Mouse (Mus musculus): ENCODE measurements around the gene AU021092. TPM values are rescaled to one million over a fixed set of nuclear protein-coding genes. Genes with fewer than 3 reads are reported as not detected.
"Not testable (repeated sequence)": the region's sequence is repeated elsewhere in the genome, so short reads cannot be mapped to it uniquely, and the experiment has no call there.

Gene AU021092
- polyA plus RNA-seq, 1 experiment from 2014 or later = 4.4 TPM

DNA sequence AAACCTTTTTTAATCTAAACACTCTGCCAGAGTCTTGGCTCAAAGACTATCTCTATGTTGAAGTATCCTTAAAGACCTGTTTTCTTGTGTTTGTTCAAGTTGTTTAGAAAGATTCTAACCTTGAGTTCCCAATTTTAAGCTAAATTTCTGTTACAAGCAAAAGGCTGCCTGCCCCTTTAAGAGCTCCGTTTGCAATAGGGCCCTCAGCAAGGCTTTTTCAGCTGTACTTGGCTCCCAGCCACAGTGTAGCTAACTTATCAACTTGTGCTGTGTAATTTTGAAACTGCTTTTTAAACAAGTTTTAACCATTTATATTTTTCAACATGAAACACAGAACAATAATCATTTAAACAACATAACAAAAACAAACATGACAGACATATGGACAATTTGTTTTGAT is 4.4 kb upstream of the AU021092 start:
- ATAC-seq (replicated peaks; ENCODE audit: low FRiP score); H3K27ac ChIP-seq (ENCODE audit: low read depth, low read length); H3K4me1 ChIP-seq (replicated peaks; ENCODE audit: control insufficient read depth, insufficient read depth, low read length); H3K4me2 ChIP-seq (ENCODE audit: low read depth, low read length, severe bottlenecking); H3K36me3 ChIP-seq (ENCODE audit: control insufficient read depth, insufficient read depth, low read length); DNase-seq (ENCODE audit: low spot score); H3K4me3 ChIP-seq (ENCODE audit: low read depth, low read length); H3K9me3 ChIP-seq (ENCODE audit: control insufficient read depth, low read length); H3K27me3 ChIP-seq (ENCODE audit: control insufficient read depth, insufficient read depth, low read length); H3K9ac ChIP-seq (ENCODE audit: low read length): not testable (repeated sequence)
- WGBS = 10% methylated on average over 1 of the region's 1 CpGs

DNA sequence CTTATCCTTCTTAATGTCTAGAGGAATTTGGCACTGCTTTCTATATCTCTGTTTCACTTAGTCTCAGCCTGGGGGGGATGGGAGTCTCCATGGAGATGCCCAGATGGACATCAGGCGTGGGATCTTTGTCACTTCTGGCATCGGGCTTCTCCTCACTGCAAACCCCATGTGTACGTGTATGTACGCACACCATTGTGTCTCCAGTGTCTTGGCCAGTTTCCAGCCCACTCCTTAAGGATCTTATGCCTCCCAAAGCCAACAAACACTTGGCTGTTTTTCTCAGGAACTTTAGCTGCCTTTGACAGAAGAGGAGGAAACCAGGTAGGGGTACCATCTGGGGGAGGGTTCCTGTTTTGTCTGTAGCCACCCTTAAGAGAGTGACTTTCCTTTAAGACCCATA is 696 bp downstream of the AU021092 start:
- no peak overlapping the region for H3K4me3 ChIP-seq (ENCODE audit: low read depth, low read length)
- WGBS = 82% methylated on average over 4 of the region's 4 CpGs

DNA sequence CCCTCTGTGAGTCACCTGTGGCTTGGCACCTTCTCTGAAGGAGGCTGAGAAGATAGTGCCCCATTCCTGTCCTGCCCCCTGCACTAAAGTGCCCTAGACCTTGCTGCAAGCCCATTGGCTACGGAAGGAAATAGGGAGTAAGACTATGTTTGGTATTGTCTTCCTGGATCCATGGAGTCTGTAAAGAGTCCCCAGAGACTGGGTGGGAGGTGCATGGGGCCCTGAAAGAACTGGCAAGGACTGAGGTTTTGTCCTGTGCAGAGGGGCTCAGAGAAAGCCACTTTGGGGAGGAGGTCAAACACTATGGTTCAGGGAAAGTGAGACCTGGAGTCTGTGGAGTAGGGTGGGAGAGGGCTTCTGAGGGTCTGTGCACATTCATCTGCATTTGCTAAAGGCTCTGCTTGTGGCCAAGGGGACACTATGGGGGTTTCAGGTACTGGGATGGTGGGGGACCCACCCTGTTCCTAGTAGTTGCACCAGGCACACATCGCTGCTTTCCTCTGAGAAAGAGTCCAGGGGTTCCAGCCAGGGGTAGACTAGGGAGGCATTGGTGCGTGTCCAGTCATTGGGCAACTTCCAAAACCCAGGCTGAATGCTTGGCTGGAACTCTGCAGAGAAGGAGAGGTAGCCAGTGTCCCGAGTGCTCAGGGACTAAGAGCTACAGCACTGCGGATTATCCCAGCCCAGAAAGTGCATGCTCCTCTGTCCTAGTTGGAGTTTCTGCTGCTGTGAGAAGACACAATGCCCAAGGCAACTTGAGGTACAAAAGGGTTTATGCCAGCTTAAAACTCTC is 4.6 kb downstream of the AU021092 start:
- no peaks in the 10 kb centered on the region for H3K4me1 ChIP-seq (replicated peaks; ENCODE audit: control insufficient read depth, insufficient read depth, low read length)
- H3K9me3 ChIP-seq (ENCODE audit: control insufficient read depth, low read length) = no peaks in the 10 kb centered on the region
- no peak overlapping the region for H3K9ac ChIP-seq (ENCODE audit: low read length)
- 56% methylated on average over 5 of the region's 5 CpGs for WGBS
- H3K27ac ChIP-seq (ENCODE audit: low read depth, low read length) = no peak overlapping the region
- H3K4me3 ChIP-seq (ENCODE audit: low read depth, low read length) = no peak overlapping the region
- no peak for ATAC-seq (replicated peaks; ENCODE audit: low FRiP score)
- no peaks in the 10 kb centered on the region for H3K27me3 ChIP-seq (ENCODE audit: control insufficient read depth, insufficient read depth, low read length)
- H3K4me2 ChIP-seq (ENCODE audit: low read depth, low read length, severe bottlenecking) = no peak overlapping the region
- no peak for DNase-seq (ENCODE audit: low spot score)
- H3K36me3 ChIP-seq (ENCODE audit: control insufficient read depth, insufficient read depth, low read length) = no peaks in the 10 kb centered on the region

More for the DNA sequence above, 696 bp downstream of the AU021092 start:
- no peaks in the 10 kb centered on the region for H3K4me1 ChIP-seq (replicated peaks; ENCODE audit: control insufficient read depth, insufficient read depth, low read length)
- H3K27me3 ChIP-seq (ENCODE audit: control insufficient read depth, insufficient read depth, low read length) = no peaks in the 10 kb centered on the region
- DNase-seq (ENCODE audit: low spot score) (no peak), ATAC-seq (replicated peaks; ENCODE audit: low FRiP score) (no peak)
- H3K36me3 ChIP-seq (ENCODE audit: control insufficient read depth, insufficient read depth, low read length) = no peaks in the 10 kb centered on the region
- H3K27ac ChIP-seq (ENCODE audit: low read depth, low read length) = no peak overlapping the region
- no peaks in the 10 kb centered on the region for H3K9me3 ChIP-seq (ENCODE audit: control insufficient read depth, low read length)
- H3K4me2 ChIP-seq (ENCODE audit: low read depth, low read length, severe bottlenecking) = no peak overlapping the region
- H3K9ac ChIP-seq (ENCODE audit: low read length) = no peak overlapping the region

DNA sequence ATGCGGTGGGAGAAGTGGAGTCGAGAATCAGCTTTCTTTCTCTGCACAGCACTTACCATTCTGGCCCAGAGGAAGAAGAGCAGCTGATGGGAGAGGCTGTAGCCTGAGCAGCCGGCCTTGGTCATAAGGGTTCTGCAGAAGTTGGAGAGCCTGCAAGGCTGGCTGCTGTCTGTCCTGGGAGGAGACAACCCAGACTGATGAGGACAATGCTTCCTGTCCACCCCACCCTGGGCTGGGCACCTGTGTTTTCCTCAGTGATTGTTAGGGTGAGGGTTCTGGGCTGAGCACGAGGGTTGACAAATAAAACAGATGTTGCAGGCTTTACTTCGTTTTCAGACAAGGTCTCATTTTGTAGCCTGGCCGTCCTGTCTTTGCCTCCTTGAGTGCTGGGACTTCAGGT is 5.4 kb downstream of the AU021092 start:
- Histone ChIP-seq H3K9ac (ENCODE audit: low read length) (no peak overlapping the region), H3K27me3 (ENCODE audit: control insufficient read depth, insufficient read depth, low read length) (no peaks in the 10 kb centered on the region), H3K4me2 (ENCODE audit: low read depth, low read length, severe bottlenecking) (no peak overlapping the region), H3K4me3 (ENCODE audit: low read depth, low read length) (no peak overlapping the region), H3K27ac (ENCODE audit: low read depth, low read length) (no peak overlapping the region), H3K4me1 (replicated peaks; ENCODE audit: control insufficient read depth, insufficient read depth, low read length) (no peaks in the 10 kb centered on the region), H3K9me3 (ENCODE audit: control insufficient read depth, low read length) (no peaks in the 10 kb centered on the region), H3K36me3 (ENCODE audit: control insufficient read depth, insufficient read depth, low read length) (no peaks in the 10 kb centered on the region)
- no peak for ATAC-seq (replicated peaks; ENCODE audit: low FRiP score)
- WGBS = 73% methylated on average over 6 of the region's 6 CpGs
- no peak for DNase-seq (ENCODE audit: low spot score)

DNA sequence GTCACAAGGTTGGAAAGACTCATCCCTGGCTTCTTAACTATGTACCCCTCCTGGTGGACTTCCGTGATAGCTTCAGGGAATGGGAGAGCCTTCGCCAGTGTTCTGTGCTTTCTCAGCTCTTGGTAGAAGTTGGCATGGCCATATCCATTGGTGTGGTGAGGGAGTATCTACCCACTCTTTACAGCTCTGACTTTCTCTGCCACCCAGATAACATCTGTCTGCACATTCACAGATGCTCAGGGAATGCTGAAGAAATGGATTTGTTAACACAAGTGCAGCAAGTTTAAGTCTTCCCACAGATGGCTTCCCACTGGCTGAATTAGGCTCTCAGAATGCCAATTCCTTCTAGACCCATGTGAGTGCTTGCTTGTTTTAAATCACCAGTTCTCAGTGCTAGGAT is 8.0 kb downstream of the AU021092 start:
- DNase-seq (ENCODE audit: low spot score) (no peak), ATAC-seq (replicated peaks; ENCODE audit: low FRiP score) (no peak)
- Histone ChIP-seq H3K36me3 (ENCODE audit: control insufficient read depth, insufficient read depth, low read length) (no peaks in the 10 kb centered on the region), H3K4me2 (ENCODE audit: low read depth, low read length, severe bottlenecking) (no peak overlapping the region), H3K27me3 (ENCODE audit: control insufficient read depth, insufficient read depth, low read length) (no peaks in the 10 kb centered on the region), H3K4me1 (replicated peaks; ENCODE audit: control insufficient read depth, insufficient read depth, low read length) (no peaks in the 10 kb centered on the region), H3K9ac (ENCODE audit: low read length) (no peak overlapping the region), H3K9me3 (ENCODE audit: control insufficient read depth, low read length) (no peaks in the 10 kb centered on the region), H3K27ac (ENCODE audit: low read depth, low read length) (no peak overlapping the region), H3K4me3 (ENCODE audit: low read depth, low read length) (no peak overlapping the region)
- 82% methylated on average over 2 of the region's 2 CpGs for WGBS

DNA sequence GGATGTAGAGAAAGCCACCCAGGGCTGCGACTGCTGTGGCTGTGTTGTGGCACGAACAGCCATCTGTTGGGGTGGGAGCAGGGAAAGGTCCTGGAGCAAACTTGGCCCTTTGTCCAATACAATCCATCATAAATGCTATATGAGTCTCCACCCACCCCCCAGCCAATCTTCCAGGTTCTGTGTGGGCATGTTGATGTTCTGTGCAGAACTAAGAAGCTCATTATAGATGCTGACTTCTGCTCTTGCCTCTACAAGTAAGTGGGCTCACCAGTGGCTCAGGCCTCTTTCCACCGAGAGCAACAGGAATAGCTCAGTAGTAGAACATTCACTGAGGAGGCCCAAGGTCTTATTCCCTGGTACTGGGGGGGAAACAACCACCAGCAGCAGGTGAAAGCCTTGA is 9.9 kb downstream of the AU021092 start:
- 83% methylated on average over 3 of the region's 3 CpGs for WGBS
- DNase-seq (ENCODE audit: low spot score) (no peak), ATAC-seq (replicated peaks; ENCODE audit: low FRiP score) (no peak)
- H3K27ac ChIP-seq (ENCODE audit: low read depth, low read length) = no peak overlapping the region
- H3K4me3 ChIP-seq (ENCODE audit: low read depth, low read length) = no peak overlapping the region
- no peaks in the 10 kb centered on the region for H3K36me3 ChIP-seq (ENCODE audit: control insufficient read depth, insufficient read depth, low read length)
- H3K27me3 ChIP-seq (ENCODE audit: control insufficient read depth, insufficient read depth, low read length) = no peaks in the 10 kb centered on the region
- no peak overlapping the region for H3K4me2 ChIP-seq (ENCODE audit: low read depth, low read length, severe bottlenecking)
- no peaks in the 10 kb centered on the region for H3K9me3 ChIP-seq (ENCODE audit: control insufficient read depth, low read length)
- no peaks in the 10 kb centered on the region for H3K4me1 ChIP-seq (replicated peaks; ENCODE audit: control insufficient read depth, insufficient read depth, low read length)
- H3K9ac ChIP-seq (ENCODE audit: low read length) = no peak overlapping the region

DNA sequence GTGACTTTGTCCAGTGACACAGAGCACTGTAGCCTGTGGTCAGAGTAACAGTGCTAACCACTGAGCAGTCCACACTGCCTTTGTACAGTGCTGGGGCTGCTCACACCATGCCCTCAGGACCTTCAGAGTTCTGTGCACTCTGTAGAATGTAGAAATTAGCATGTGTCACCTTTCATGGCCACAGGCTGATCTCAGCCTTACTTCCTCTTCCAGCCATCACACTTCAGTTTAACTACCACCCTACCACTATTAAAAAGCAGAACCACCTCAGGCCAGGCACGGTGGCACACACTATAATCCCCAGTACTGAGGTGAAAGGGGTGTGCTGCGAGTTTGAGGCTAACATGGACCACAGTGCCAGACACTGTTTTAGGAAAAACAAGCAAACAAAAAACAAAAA is 11.7 kb downstream of the AU021092 start:
- H3K4me2 ChIP-seq (ENCODE audit: low read depth, low read length, severe bottlenecking) = no peak overlapping the region
- no peak overlapping the region for H3K4me3 ChIP-seq (ENCODE audit: low read depth, low read length)
- WGBS = 76% methylated on average over 2 of the region's 2 CpGs
- H3K27ac ChIP-seq (ENCODE audit: low read depth, low read length) = no peak overlapping the region
- no peak for DNase-seq (ENCODE audit: low spot score)
- no peak for ATAC-seq (replicated peaks; ENCODE audit: low FRiP score)
- no peaks in the 10 kb centered on the region for H3K4me1 ChIP-seq (replicated peaks; ENCODE audit: control insufficient read depth, insufficient read depth, low read length)
- H3K27me3 ChIP-seq (ENCODE audit: control insufficient read depth, insufficient read depth, low read length) = no peaks in the 10 kb centered on the region
- H3K9me3 ChIP-seq (ENCODE audit: control insufficient read depth, low read length) = no peaks in the 10 kb centered on the region
- H3K9ac ChIP-seq (ENCODE audit: low read length) = no peak overlapping the region
- no peaks in the 10 kb centered on the region for H3K36me3 ChIP-seq (ENCODE audit: control insufficient read depth, insufficient read depth, low read length)

DNA sequence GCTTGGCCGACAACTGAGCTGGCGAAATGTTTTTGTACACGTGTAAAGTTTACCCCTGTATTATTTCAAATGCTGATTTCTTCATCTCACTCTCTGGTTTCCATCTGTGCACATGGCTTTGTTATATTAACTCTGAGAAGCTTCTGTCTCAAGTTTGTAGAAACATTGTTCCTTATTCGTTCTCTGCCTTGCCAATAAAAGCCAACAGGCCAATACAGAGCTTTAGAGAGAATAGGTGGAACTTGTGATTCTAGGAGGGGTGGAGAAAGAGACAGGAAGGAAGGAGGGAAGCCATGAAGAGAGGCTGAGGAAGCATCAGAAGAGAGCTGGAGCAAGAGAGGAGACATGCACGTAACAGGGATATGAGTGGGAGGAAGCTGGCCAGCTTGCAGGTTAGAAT is 16.0 kb downstream of the AU021092 start:
- H3K4me3 ChIP-seq (ENCODE audit: low read depth, low read length) = no peak overlapping the region
- no peaks in the 10 kb centered on the region for H3K9me3 ChIP-seq (ENCODE audit: control insufficient read depth, low read length)
- H3K4me2 ChIP-seq (ENCODE audit: low read depth, low read length, severe bottlenecking) = no peak overlapping the region
- WGBS = 78% methylated on average over 5 of the region's 5 CpGs
- no peak for ATAC-seq (replicated peaks; ENCODE audit: low FRiP score)
- DNase-seq (ENCODE audit: low spot score) = no peak
- H3K36me3 ChIP-seq (ENCODE audit: control insufficient read depth, insufficient read depth, low read length) = no peaks in the 10 kb centered on the region
- no peaks in the 10 kb centered on the region for H3K27me3 ChIP-seq (ENCODE audit: control insufficient read depth, insufficient read depth, low read length)
- peaks cover 2% of the 10 kb centered on the region; the same call in 1 of the 2 replicates for H3K4me1 ChIP-seq (replicated peaks; ENCODE audit: control insufficient read depth, insufficient read depth, low read length)
- H3K9ac ChIP-seq (ENCODE audit: low read length) = no peak overlapping the region
- no peak overlapping the region for H3K27ac ChIP-seq (ENCODE audit: low read depth, low read length)

DNA sequence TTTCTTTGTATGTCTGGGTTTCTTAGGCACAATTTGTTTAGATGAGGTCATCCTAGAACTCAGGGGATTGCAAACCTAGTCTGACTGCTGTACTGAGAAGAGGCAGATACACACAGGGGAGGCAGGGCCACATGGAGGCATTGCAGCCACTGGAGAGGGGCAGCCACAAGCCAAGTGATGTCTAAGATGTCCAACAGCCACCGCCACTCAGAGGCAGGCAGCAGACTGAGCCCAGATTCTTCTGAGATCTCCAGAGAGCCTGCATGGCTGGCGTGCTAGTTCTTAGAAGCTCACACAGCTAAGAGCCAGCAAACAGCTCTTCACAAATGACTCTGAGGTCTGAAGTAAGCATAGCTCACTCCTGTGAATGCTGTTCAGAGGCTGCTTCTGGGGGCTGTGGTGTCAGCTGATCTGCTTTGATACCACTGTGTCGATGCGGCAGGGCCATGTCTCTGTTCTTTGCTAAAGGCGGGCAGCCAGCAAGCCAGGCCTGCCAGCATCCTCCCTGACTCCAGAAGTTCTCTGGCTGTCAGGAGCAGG is 16.6 kb downstream of the AU021092 start:
- Histone ChIP-seq H3K4me2 (ENCODE audit: low read depth, low read length, severe bottlenecking) (no peak overlapping the region), H3K36me3 (ENCODE audit: control insufficient read depth, insufficient read depth, low read length) (no peaks in the 10 kb centered on the region), H3K27me3 (ENCODE audit: control insufficient read depth, insufficient read depth, low read length) (no peaks in the 10 kb centered on the region), H3K9me3 (ENCODE audit: control insufficient read depth, low read length) (no peaks in the 10 kb centered on the region), H3K4me1 (replicated peaks; ENCODE audit: control insufficient read depth, insufficient read depth, low read length) (peaks cover 2% of the 10 kb centered on the region; the same call in 1 of the 2 replicates), H3K27ac (ENCODE audit: low read depth, low read length) (no peak overlapping the region), H3K4me3 (ENCODE audit: low read depth, low read length) (no peak overlapping the region), H3K9ac (ENCODE audit: low read length) (no peak overlapping the region)
- DNase-seq (ENCODE audit: low spot score) = no peak
- 91% methylated on average over 5 of the region's 5 CpGs for WGBS
- no peak for ATAC-seq (replicated peaks; ENCODE audit: low FRiP score)
